Mouse (Mus musculus) gastrocnemius, postnatal 36 days (tissue): Measurements from ENCODE around the gene Rab31. TPM values are rescaled to one million over a fixed set of nuclear protein-coding genes. Genes with fewer than 3 reads are reported as not detected.

Experiments
- DNase-seq, 2 experiments: peaks; one replicate each; pipeline ENCODE4 v3.0.0; 2022
- intact Hi-C: fragments of 180-260 bp; cut with DNase I; formaldehyde crosslinking; loops from one replicate; pipeline ENCODE4 v1.15.1; 2025
- total RNA-seq, 2 experiments: library from RNA; stranded (reverse); gene quantifications; 2 replicates each; pipeline ENCODE4 v1.2.3; 2021

The Rab31 gene
- total RNA-seq, 2 experiments from 2014 or later = 4.7 to 5.5 TPM

GRCm38 (mm10) chr17:65607574-65608311 is 164.8 kb downstream of the Rab31 start:
- no peak for DNase-seq
- intact Hi-C loops = no loop called here

GRCm38 (mm10) chr17:65606014-65606413 is 166.5 kb downstream of the Rab31 start:
- intact Hi-C loops = no loop called here
- DNase-seq = no peak

DNA sequence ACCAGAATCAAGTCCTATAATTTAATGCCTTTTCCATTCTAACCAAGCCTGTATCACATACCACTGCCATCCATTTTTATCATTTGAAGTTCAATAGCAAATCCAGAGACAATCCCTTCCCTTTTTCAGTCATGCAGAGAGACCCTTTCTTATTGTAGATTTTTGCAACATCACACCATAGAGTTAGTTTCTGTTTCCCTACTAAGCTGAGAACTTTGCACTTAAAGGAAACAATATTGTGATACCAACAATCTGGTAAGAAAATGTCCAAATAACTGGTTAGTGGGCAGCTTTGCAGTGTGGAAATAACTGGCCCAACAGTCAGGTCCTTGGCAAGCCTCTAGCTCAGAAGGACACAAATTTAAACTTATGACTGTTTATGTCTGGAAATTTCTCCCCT is 167.7 kb downstream of the Rab31 start:
- intact Hi-C loops = no loop called here
- no peak for DNase-seq

- DNase-seq = no peak
- intact Hi-C loops = no loop called here
Measured at GRCm38 (mm10) chr17:65604315-65604714, 168.2 kb downstream of the Rab31 start.

Other genes starting within 250 kb of the Rab31 start
- 10 to 100 TPM; 13.9 to 17.0 TPM for gene Tmem232, start 232.0 kb downstream of the Rab31 start, total RNA-seq
- gene Vapa, start 159.2 kb downstream of the Rab31 start, total RNA-seq = 100 to 1,000 TPM; 125 to 128 TPM
- not detected for gene Txndc2, start 130.6 kb downstream of the Rab31 start, total RNA-seq
- gene Ppp4r1, start 9.8 kb upstream of the Rab31 start, total RNA-seq = 10 to 100 TPM; 23.8 to 28.5 TPM
- gene Ralbp1, start 113.0 kb upstream of the Rab31 start, total RNA-seq = 10 to 100 TPM; 18.6 to 20.6 TPM
- gene Twsg1, start 178.5 kb upstream of the Rab31 start, total RNA-seq = 10 to 100 TPM; 21.8 to 23.6 TPM